Comparison of ENCODE assay signal across 9 mouse cellular contexts in genomic region chr12:106478381-106478781, GRCm38 (mm10).
A peak's percentile ranks its signal among the peaks of the same experiment; 100 is the strongest.
DNase-seq lines count a peak whose midpoint lies in the region; ATAC-seq lines count a peak whose summit lies in the region.
"Had no signal": no experiment of that assay in that cellular context is flagged by ENCODE, and none has a peak within 500 bp of the region (broad histone marks: within the 10 kb centered on the region; RNA-seq: fewer than 3 reads in every experiment).

No protein-coding gene starts in this region.

- peaks cover 48% of the 10 kb centered on the region for H3K27me3 ChIP-seq in forebrain, embryonic 12.5 days
- peaks cover 27% of the 10 kb centered on the region for H3K27me3 ChIP-seq in liver, embryonic 16.5 days (ENCODE audit: control insufficient read depth, insufficient read depth, low read depth, low read length)

- no peaks in the 10 kb centered on the region for H3K9me3 ChIP-seq in forebrain, embryonic 12.5 days
- H3K9me3 ChIP-seq in liver, embryonic 16.5 days (replicated peaks; ENCODE audit: control insufficient read depth, low read length) = no peaks in the 10 kb centered on the region

- peak overlapping the region; percentile 42 for H3K9ac ChIP-seq in forebrain, embryonic 12.5 days
- H3K9ac ChIP-seq in liver, embryonic 16.5 days (ENCODE audit: low read depth, low read length) = no peak overlapping the region

- DNase-seq in cerebellum, postnatal 14 days = peak; percentile 38 to 42
- DNase-seq in cerebellum, adult 18-20 months = no peak
- DNase-seq in ES-CJ7 (ENCODE audit: low read depth, low spot score) = peak; percentile 77
- DNase-seq in spleen, adult 18-20 months = no peak
- no peak for DNase-seq in spleen, postnatal 10 days (ENCODE audit: low spot score in 2 of 2)
- no peak for DNase-seq in gastrocnemius, postnatal 14 days
- DNase-seq: lung, postnatal 36 days had no signal

- no peaks in the 10 kb centered on the region for H3K36me3 ChIP-seq in forebrain, embryonic 12.5 days (replicated peaks)
- H3K36me3 ChIP-seq in liver, embryonic 16.5 days (ENCODE audit: control insufficient read depth, insufficient read depth) = no peaks in the 10 kb centered on the region

- H3K4me3 ChIP-seq in forebrain, embryonic 12.5 days (replicated peaks) = peak overlapping the region; percentile 31
- H3K4me3 ChIP-seq in liver, embryonic 16.5 days (ENCODE audit: low read depth, low read length) = no peak overlapping the region

- peaks cover 69% of the 10 kb centered on the region for H3K4me1 ChIP-seq in forebrain, embryonic 12.5 days
- H3K4me1 ChIP-seq in liver, embryonic 16.5 days (ENCODE audit: control insufficient read depth, low read depth, low read length) = no peaks in the 10 kb centered on the region

- no peak for ATAC-seq in forebrain, embryonic 12.5 days (ENCODE audit: low FRiP score)
- no peak for ATAC-seq in liver, embryonic 16.5 days (ENCODE audit: low read depth)

- WGBS in forebrain, embryonic 12.5 days = under 1% methylated on average over 18 of the region's 18 CpGs
- 2% methylated on average over 18 of the region's 18 CpGs for WGBS in liver, embryonic 16.5 days (ENCODE audit: insufficient replicate concordance)

- intact Hi-C loops in gastrocnemius, postnatal 14 days (cut with DNase I; ENCODE audit: low total_unique reads) = no loop called here

- peak overlapping the region; percentile 50; the same call in 1 of the 2 replicates for H3K27ac ChIP-seq in forebrain, embryonic 12.5 days
- H3K27ac ChIP-seq in liver, embryonic 16.5 days (ENCODE audit: low read length) = no peak overlapping the region

- H3K4me2 ChIP-seq in forebrain, embryonic 12.5 days = peak overlapping the region; percentile 57
- H3K4me2 ChIP-seq in liver, embryonic 16.5 days (ENCODE audit: low read depth, low read length) = peak overlapping the region; percentile 37; the same call in 1 of the 2 replicates

Comparison
In these comparisons a context has a peak if more than half of its experiments do, and no peak if none do; other contexts are left out.
1. DNase-seq: peak in cerebellum, postnatal 14 days (2 of 2) and ES-CJ7 (single experiment); none in cerebellum, adult 18-20 months (0 of 2), spleen, adult 18-20 months (0 of 2), spleen, postnatal 10 days (0 of 2) and gastrocnemius, postnatal 14 days (single experiment).